Mouse (Mus musculus): ENCODE measurements around the gene Csmd2. TPM values are rescaled to one million over a fixed set of nuclear protein-coding genes. Genes with fewer than 3 reads are reported as not detected.

Gene Csmd2
- polyA plus RNA-seq, 1 experiment from 2014 or later = 0.19 TPM

- Histone ChIP-seq H3K4me1 (no peaks in the 10 kb centered on the region), H3K9ac (no peak overlapping the region), H3K4me3 (replicated peaks) (no peak overlapping the region), H3K4me2 (replicated peaks) (no peak overlapping the region), H3K36me3 (no peaks in the 10 kb centered on the region), H3K9me3 (replicated peaks) (no peaks in the 10 kb centered on the region), H3K27ac (replicated peaks) (no peak overlapping the region), H3K27me3 (no peaks in the 10 kb centered on the region)
- WGBS = 81% methylated on average over 3 of the region's 3 CpGs
- no peak for ATAC-seq (ENCODE audit: insufficient number of reproducible peaks, low FRiP score, low TSS enrichment, low read depth)
These were observed 154.6 kb downstream of the Csmd2 start for GRCm38 (mm10) chr4:128142279-128142678.

GRCm38 (mm10) chr4:128143147-128143546 is 155.5 kb downstream of the Csmd2 start:
- WGBS = 77% methylated on average over 3 of the region's 3 CpGs
- Histone ChIP-seq H3K36me3 (no peaks in the 10 kb centered on the region), H3K4me2 (replicated peaks) (no peak overlapping the region), H3K9me3 (replicated peaks) (no peaks in the 10 kb centered on the region), H3K27ac (replicated peaks) (no peak overlapping the region), H3K4me1 (no peaks in the 10 kb centered on the region), H3K9ac (no peak overlapping the region), H3K4me3 (replicated peaks) (no peak overlapping the region), H3K27me3 (no peaks in the 10 kb centered on the region)
- no peak for ATAC-seq (ENCODE audit: insufficient number of reproducible peaks, low FRiP score, low TSS enrichment, low read depth)

- Histone ChIP-seq H3K9ac (no peak overlapping the region), H3K4me2 (replicated peaks) (no peak overlapping the region), H3K27ac (replicated peaks) (no peak overlapping the region), H3K4me1 (no peaks in the 10 kb centered on the region), H3K4me3 (replicated peaks) (no peak overlapping the region), H3K9me3 (replicated peaks) (no peaks in the 10 kb centered on the region), H3K36me3 (no peaks in the 10 kb centered on the region), H3K27me3 (no peaks in the 10 kb centered on the region)
- ATAC-seq (ENCODE audit: insufficient number of reproducible peaks, low FRiP score, low TSS enrichment, low read depth) = no peak
- 86% methylated on average over 4 of the region's 4 CpGs for WGBS
These were observed 161.9 kb downstream of the Csmd2 start for GRCm38 (mm10) chr4:128149524-128149923.

GRCm38 (mm10) chr4:128152066-128152465 is 164.4 kb downstream of the Csmd2 start:
- WGBS = 63% methylated on average over 3 of the region's 3 CpGs
- H3K9me3 ChIP-seq (replicated peaks) = no peaks in the 10 kb centered on the region
- H3K27ac ChIP-seq (replicated peaks) = no peak overlapping the region

GRCm38 (mm10) chr4:128153144-128153543 is 165.5 kb downstream of the Csmd2 start:
- Histone ChIP-seq H3K27me3 (no peaks in the 10 kb centered on the region), H3K27ac (replicated peaks) (no peak overlapping the region), H3K4me2 (replicated peaks) (no peak overlapping the region), H3K4me3 (replicated peaks) (no peak overlapping the region), H3K9ac (no peak overlapping the region), H3K36me3 (no peaks in the 10 kb centered on the region), H3K9me3 (replicated peaks) (no peaks in the 10 kb centered on the region), H3K4me1 (no peaks in the 10 kb centered on the region)
- WGBS = 81% methylated on average over 4 of the region's 4 CpGs
- ATAC-seq (ENCODE audit: insufficient number of reproducible peaks, low FRiP score, low TSS enrichment, low read depth) = no peak

More at GRCm38 (mm10) chr4:128152066-128152465, 164.4 kb downstream of the Csmd2 start:
- no peak overlapping the region for H3K4me2 ChIP-seq (replicated peaks)
- H3K4me3 ChIP-seq (replicated peaks) = no peak overlapping the region
- no peaks in the 10 kb centered on the region for H3K36me3 ChIP-seq
- H3K9ac ChIP-seq = no peak overlapping the region
- no peaks in the 10 kb centered on the region for H3K27me3 ChIP-seq
- H3K4me1 ChIP-seq = no peaks in the 10 kb centered on the region
- ATAC-seq (ENCODE audit: insufficient number of reproducible peaks, low FRiP score, low TSS enrichment, low read depth) = no peak

GRCm38 (mm10) chr4:128155226-128155625 is 167.6 kb downstream of the Csmd2 start:
- WGBS = 15% methylated on average over 3 of the region's 3 CpGs
- Histone ChIP-seq H3K4me2 (replicated peaks) (no peak overlapping the region), H3K9ac (no peak overlapping the region), H3K27me3 (no peaks in the 10 kb centered on the region), H3K9me3 (replicated peaks) (no peaks in the 10 kb centered on the region), H3K27ac (replicated peaks) (no peak overlapping the region), H3K4me3 (replicated peaks) (no peak overlapping the region), H3K36me3 (no peaks in the 10 kb centered on the region), H3K4me1 (no peaks in the 10 kb centered on the region)
- no peak for ATAC-seq (ENCODE audit: insufficient number of reproducible peaks, low FRiP score, low TSS enrichment, low read depth)

GRCm38 (mm10) chr4:128160656-128161055 is 173.0 kb downstream of the Csmd2 start:
- Histone ChIP-seq H3K36me3 (no peaks in the 10 kb centered on the region), H3K4me1 (no peaks in the 10 kb centered on the region), H3K27ac (replicated peaks) (no peak overlapping the region), H3K4me3 (replicated peaks) (no peak overlapping the region), H3K9me3 (replicated peaks) (no peaks in the 10 kb centered on the region), H3K4me2 (replicated peaks) (no peak overlapping the region), H3K9ac (no peak overlapping the region), H3K27me3 (no peaks in the 10 kb centered on the region)
- WGBS = 79% methylated on average over 2 of the region's 2 CpGs
- ATAC-seq (ENCODE audit: insufficient number of reproducible peaks, low FRiP score, low TSS enrichment, low read depth) = no peak

GRCm38 (mm10) chr4:128170181-128170580 is 182.5 kb downstream of the Csmd2 start:
- no peaks in the 10 kb centered on the region for H3K27me3 ChIP-seq
- no peak overlapping the region for H3K27ac ChIP-seq (replicated peaks)
- 82% methylated on average over 8 of the region's 8 CpGs for WGBS
- H3K9ac ChIP-seq = no peak overlapping the region
- no peak for ATAC-seq (ENCODE audit: insufficient number of reproducible peaks, low FRiP score, low TSS enrichment, low read depth)
- H3K9me3 ChIP-seq (replicated peaks) = no peaks in the 10 kb centered on the region
- no peaks in the 10 kb centered on the region for H3K4me1 ChIP-seq
- H3K4me2 ChIP-seq (replicated peaks) = no peak overlapping the region
- no peak overlapping the region for H3K4me3 ChIP-seq (replicated peaks)
- no peaks in the 10 kb centered on the region for H3K36me3 ChIP-seq

GRCm38 (mm10) chr4:128171233-128171632 is 183.6 kb downstream of the Csmd2 start:
- Histone ChIP-seq H3K4me2 (replicated peaks) (no peak overlapping the region), H3K4me3 (replicated peaks) (no peak overlapping the region), H3K9ac (no peak overlapping the region), H3K27ac (replicated peaks) (no peak overlapping the region), H3K27me3 (no peaks in the 10 kb centered on the region), H3K9me3 (replicated peaks) (no peaks in the 10 kb centered on the region), H3K4me1 (no peaks in the 10 kb centered on the region), H3K36me3 (no peaks in the 10 kb centered on the region)
- ATAC-seq (ENCODE audit: insufficient number of reproducible peaks, low FRiP score, low TSS enrichment, low read depth) = no peak
- 76% methylated on average over 9 of the region's 9 CpGs for WGBS

- ATAC-seq (ENCODE audit: insufficient number of reproducible peaks, low FRiP score, low TSS enrichment, low read depth) = no peak
- H3K9me3 ChIP-seq (replicated peaks) = no peaks in the 10 kb centered on the region
- no peak overlapping the region for H3K4me2 ChIP-seq (replicated peaks)
- no peak overlapping the region for H3K4me3 ChIP-seq (replicated peaks)
- H3K27ac ChIP-seq (replicated peaks) = no peak overlapping the region
- H3K4me1 ChIP-seq = no peaks in the 10 kb centered on the region
- H3K36me3 ChIP-seq = no peaks in the 10 kb centered on the region
- 95% methylated on average over 1 of the region's 1 CpGs for WGBS
- H3K27me3 ChIP-seq = no peaks in the 10 kb centered on the region
- H3K9ac ChIP-seq = no peak overlapping the region
These were observed 184.0 kb downstream of the Csmd2 start for GRCm38 (mm10) chr4:128171701-128172100.

GRCm38 (mm10) chr4:128178974-128179373 is 191.3 kb downstream of the Csmd2 start:
- no peak for ATAC-seq (ENCODE audit: insufficient number of reproducible peaks, low FRiP score, low TSS enrichment, low read depth)
- H3K27ac ChIP-seq (replicated peaks) = no peak overlapping the region
- no peaks in the 10 kb centered on the region for H3K9me3 ChIP-seq (replicated peaks)
- H3K9ac ChIP-seq = no peak overlapping the region
- no peaks in the 10 kb centered on the region for H3K27me3 ChIP-seq
- H3K4me3 ChIP-seq (replicated peaks) = no peak overlapping the region
- no peaks in the 10 kb centered on the region for H3K4me1 ChIP-seq
- WGBS = 85% methylated on average over 8 of the region's 8 CpGs
- H3K36me3 ChIP-seq = no peaks in the 10 kb centered on the region
- H3K4me2 ChIP-seq (replicated peaks) = no peak overlapping the region

- H3K9me3 ChIP-seq (replicated peaks) = no peaks in the 10 kb centered on the region
- ATAC-seq (ENCODE audit: insufficient number of reproducible peaks, low FRiP score, low TSS enrichment, low read depth) = no peak
- no peaks in the 10 kb centered on the region for H3K4me1 ChIP-seq
- no peak overlapping the region for H3K9ac ChIP-seq
- no peak overlapping the region for H3K27ac ChIP-seq (replicated peaks)
- no peaks in the 10 kb centered on the region for H3K27me3 ChIP-seq
- H3K4me3 ChIP-seq (replicated peaks) = no peak overlapping the region
- H3K36me3 ChIP-seq = no peaks in the 10 kb centered on the region
- WGBS = 68% methylated on average over 2 of the region's 2 CpGs
- no peak overlapping the region for H3K4me2 ChIP-seq (replicated peaks)
These were observed 191.9 kb downstream of the Csmd2 start for GRCm38 (mm10) chr4:128179581-128179980.
